Mouse (Mus musculus) small intestine, adult 2 months (tissue): ENCODE data around the gene Lmtk2.

Source experiments
- CTCF ChIP-seq: fragments of 200-500 bp; IDR thresholded peaks from 2 replicates; pipeline ENCODE4 v1.5.1; 2012; ENCODE audit warnings: low read depth, mild to moderate bottlenecking, control low read depth, inconsistent platforms, low read length, moderate library complexity, mixed read lengths; ENCODE audit not compliant: insufficient replicate concordance, insufficient read length; ENCODE audit errors: extremely low read depth
- POLR2A ChIP-seq: fragments of 200-500 bp; IDR thresholded peaks from 2 replicates; pipeline ENCODE4 v1.6.1; 2012; ENCODE audit warnings: low read depth, mild to moderate bottlenecking, control low read depth, inconsistent platforms, low read length, moderate library complexity

DNA sequence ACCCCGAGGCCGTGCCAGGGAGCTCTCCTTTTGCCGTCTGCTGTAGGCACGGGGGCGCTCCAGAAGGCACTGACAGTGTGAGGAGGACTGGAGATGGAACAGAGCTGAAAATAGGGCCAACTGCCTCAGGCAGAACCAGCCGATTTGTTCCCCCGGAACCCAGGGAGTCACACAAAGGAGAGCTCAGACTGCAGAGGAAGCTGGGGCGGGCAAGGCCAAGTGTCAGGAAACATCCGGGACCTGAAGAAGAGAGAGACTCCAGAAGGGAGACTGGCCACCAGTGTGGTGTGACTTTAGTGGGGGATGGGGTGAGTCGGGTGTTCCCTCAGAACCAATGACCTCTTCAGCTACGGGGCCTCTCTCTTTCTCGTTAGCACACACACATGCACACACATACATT is 119.1 kb downstream of the Lmtk2 start:
- TF ChIP-seq CTCF (no peak), POLR2A (no peak)
